Mouse (Mus musculus): ENCODE data around the gene Sgsm1. TPM values are rescaled to one million over a fixed set of nuclear protein-coding genes. Genes with fewer than 3 reads are reported as not detected.
"Not testable (repeated sequence)": the region's sequence is repeated elsewhere in the genome, so short reads cannot be mapped to it uniquely, and the experiment has no call there.

Sgsm1 gene
- under 1 TPM; 0.23 to 0.47 TPM for total RNA-seq (2021)
- long read RNA-seq, experiment 1, result 0 reads
- long read RNA-seq, experiment 2, result 0 reads

DNA sequence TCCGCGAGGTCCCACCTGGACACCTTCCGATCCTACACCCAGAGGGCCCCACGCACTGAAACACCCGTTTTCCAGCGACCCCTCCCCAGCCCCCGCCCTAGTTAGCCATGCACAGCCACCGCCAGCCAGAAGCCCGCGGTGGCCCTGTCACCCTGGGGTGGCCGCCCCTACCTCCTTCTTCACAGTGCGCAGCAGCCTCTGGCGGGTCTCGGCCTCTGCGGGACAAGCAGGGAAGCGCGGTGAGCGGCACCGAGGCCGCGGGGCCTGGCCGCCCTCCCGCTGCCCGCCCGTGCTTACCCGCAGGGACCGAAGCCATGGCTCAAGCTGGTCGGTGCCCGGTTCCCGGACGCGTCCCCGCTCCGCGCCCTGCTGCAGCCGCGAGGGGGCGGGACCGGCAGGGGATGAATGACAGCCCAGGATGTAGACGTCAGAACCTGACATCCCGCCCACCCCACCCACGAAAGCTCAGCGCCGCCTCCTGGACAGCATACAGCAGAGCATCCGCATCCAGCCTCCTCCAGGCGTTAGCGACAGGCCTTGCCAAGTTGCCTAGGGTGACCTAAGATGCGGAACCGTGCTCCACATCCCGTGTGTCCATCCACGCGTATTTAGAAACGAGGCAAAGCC is at the start of gene Sgsm1:
Sgsm1 (minus strand) TSS at position 410 of the 627 bp plus-strand sequence.
- intact Hi-C loops (cut with DNase I), result no loop called here
- Histone ChIP-seq H3K27ac (no peak within 1 kb of the TSS), H3K4me3 (peak within 1 kb of the TSS; percentile 73)
- peak; percentile 57 for TF ChIP-seq CTCF (IDR thresholded peaks at IDR 0.05)
- DNase-seq, result peak; percentile 80

DNA sequence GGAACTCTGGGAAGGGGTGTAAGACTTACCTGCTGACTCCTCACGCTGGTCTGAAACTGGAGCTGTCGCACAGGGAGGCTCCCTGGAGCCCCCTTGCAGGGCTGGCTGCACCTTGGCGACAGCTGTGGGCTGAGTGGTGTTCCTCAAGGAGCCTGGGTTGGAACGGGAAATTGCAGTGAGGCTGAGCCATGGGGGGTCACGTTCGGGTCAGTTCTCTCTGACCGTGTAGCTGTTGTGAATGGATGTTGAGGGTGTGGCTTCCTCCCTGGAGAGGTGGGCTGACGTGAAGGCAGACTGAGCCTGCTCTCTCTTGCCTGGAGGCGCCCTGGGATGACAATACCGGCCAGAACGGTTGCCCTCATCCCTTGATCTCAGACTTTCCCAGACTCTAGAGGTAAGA is 48.2 kb upstream of the Sgsm1 start:
- Histone ChIP-seq H3K27ac (peak overlapping the region; percentile 28; the same call in 1 of the 2 replicates), H3K4me3 (0 out of 2 replicates have a peak overlapping the region, but pooled peaks have one; percentile 15)
- no peak for TF ChIP-seq CTCF (IDR thresholded peaks at IDR 0.05)
- DNase-seq, result peak; percentile 36
- intact Hi-C loops (cut with DNase I), result no loop called here

DNA sequence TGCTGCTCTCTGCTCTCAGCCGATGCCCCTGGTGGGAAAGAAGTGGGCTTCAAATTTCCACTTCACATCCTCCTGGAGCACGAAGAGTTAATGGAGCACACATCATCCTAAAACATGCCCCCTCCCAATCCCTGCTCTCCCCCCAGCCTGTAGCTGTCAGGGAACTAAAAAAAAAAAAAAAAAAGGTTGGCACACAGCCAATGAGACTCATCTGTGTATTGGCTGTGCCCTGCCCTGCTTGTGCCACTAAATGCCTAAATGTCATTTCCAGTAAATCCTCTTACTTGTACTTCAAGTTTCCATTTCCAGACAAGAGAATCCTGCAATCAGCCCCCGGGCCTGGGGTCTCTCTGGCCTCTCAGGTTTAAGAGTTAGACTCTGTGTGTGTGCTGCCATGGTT is 47.1 kb upstream of the Sgsm1 start:
- intact Hi-C loops (cut with DNase I), result no loop called here
- Histone ChIP-seq H3K27ac (no peak overlapping the region), H3K4me3 (no peak overlapping the region)
- no peak for DNase-seq
- no peak for TF ChIP-seq CTCF (IDR thresholded peaks at IDR 0.05)

DNA sequence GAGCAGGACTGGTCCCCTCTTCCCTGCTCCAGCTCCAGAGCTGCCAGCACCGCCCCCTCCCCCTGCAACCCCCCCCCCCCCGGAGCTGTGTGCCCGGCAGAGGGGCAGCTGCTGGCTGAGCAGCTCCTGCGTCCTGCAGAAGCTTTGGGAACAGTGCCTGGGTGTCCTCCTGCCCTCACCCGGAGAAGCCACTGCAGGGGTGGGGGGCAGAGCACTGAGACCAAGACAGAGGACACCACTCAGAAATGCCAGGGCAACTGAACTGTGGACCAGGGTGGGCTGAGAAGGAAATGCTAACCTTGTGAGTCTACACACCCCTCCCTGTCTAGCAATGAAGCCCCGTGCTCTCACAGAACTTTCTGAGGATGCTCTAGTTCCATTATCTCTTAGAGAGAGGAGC is 46.6 kb upstream of the Sgsm1 start, which contains the start of gene Aym1:
Aym1 (plus strand) TSS at position 109 of the 400 bp plus-strand sequence.
- no peak for TF ChIP-seq CTCF (IDR thresholded peaks at IDR 0.05)

DNA sequence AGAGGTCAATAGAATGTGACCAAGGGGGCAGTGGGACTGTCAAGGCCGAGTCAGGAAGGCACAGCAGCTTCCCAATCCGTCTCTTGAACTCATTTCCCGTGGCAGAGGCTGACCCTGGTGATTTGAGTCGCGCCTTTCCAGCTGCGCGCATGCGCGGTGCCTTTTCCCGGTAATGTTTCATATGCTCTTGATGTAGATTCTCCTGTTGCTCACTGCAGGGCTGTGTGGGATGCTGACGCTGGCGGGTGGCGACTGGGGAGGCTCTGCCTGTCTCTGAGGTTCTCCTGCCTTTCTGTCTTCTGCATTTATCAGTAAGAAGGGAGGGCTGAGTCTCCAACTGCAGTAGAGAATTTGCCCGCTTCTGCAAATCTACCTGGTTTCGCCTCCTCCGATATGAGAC is 43.7 kb upstream of the Sgsm1 start:
- intact Hi-C loops (cut with DNase I), result no loop called here
- no peak for TF ChIP-seq CTCF (IDR thresholded peaks at IDR 0.05)
- Histone ChIP-seq H3K27ac (no peak overlapping the region), H3K4me3 (no peak overlapping the region)
- no peak for DNase-seq

More for the DNA sequence above, 46.6 kb upstream of the Sgsm1 start, which contains the start of gene Aym1:
- intact Hi-C loops (cut with DNase I), result no loop called here
- Histone ChIP-seq H3K27ac (no peak within 1 kb of the TSS), H3K4me3 (no peak within 1 kb of the TSS)
- DNase-seq, result no peak

DNA sequence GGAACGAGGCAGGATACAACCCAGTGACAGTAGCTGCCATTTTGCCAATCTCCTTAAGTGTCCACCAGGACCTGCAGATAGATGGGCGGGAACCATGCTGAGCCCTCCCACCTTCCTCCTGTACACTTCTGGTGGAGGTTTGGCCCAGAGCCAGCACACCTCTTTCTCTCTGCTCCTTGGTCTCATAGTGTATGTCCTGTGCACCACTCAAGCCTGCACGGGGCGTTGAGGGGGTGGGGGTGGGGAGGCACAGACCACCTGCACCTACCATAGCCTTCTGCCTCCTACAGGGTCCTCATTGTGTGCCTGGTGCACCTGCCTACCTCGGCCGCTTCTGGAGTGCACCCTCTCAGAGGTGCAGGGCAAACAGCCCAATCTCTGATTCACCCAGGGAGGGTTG is 42.0 kb upstream of the Sgsm1 start:
- DNase-seq, result no peak
- Histone ChIP-seq H3K27ac (no peak overlapping the region), H3K4me3 (no peak overlapping the region)
- no peak for TF ChIP-seq CTCF (IDR thresholded peaks at IDR 0.05)
- intact Hi-C loops (cut with DNase I), result no loop called here

DNA sequence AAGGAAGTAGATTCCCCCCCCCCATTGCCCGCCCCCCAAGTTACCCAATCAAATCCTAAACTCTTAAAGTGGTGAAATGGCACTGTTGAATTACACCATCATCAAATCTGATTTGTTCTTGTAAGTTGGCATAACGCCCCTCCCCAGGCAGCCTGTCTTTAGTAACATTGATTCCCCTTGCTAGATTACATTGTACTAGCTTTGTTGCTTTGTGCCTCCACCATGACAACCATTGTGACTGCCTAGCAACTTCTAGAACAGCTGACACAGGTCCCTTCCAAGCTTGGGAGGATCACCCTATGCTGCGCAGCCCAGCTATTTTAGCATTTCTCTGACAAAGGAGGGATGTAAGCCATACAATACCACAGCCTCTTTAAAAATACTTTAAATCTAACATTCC is 41.2 kb upstream of the Sgsm1 start:
- intact Hi-C loops (cut with DNase I), result no loop called here
- Histone ChIP-seq H3K27ac (no peak overlapping the region), H3K4me3 (no peak overlapping the region)
- no peak for TF ChIP-seq CTCF (IDR thresholded peaks at IDR 0.05)
- no peak for DNase-seq

DNA sequence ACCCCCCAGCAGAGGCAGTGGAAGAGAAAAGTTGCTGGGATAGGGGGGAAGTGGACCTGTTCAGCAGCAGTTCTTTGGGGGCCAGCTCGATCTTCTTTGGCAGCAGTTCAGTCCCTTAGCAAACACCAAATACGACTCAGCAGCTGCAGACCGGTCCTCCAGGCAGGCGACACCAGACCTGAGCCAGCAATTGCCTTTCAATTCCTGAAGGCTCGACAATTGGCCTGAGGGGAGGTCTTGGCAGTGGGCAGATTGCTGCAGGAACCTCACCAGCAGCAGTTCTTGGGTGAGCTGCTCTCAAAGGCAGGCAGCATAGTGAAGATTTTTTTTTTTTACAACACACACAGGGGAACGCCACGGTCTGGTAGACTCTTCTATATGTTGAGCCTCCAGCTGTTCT is 39.2 kb upstream of the Sgsm1 start:
- TF ChIP-seq CTCF (IDR thresholded peaks at IDR 0.05), result no peak
- H3K27ac ChIP-seq, result no peak overlapping the region
- no peak for DNase-seq
- intact Hi-C loops (cut with DNase I), result no loop called here
- no peak overlapping the region for H3K4me3 ChIP-seq

DNA sequence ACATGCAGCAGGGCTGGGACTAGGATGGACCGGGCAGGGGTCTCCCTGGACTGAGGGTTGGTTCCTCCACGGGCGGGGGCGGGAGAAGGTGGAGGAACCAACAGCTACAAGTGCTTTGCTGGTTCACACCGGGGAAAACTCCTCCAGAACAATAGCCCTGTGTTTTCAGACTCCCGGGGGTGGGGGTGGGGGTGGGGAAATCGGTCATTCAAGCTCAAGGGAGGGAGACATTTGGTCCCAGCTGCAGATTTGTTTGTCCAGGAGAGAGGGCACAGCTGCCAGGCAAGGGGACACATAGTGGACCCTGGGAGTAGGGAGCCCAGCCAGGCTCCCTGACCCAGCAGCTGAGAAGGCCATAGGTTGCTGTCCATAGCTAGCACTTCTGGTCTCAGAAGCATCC is 38.6 kb upstream of the Sgsm1 start:
- no peak overlapping the region for H3K27ac ChIP-seq
- no peak for TF ChIP-seq CTCF (IDR thresholded peaks at IDR 0.05)
- DNase-seq, result no peak
- intact Hi-C loops (cut with DNase I), result no loop called here
- H3K4me3 ChIP-seq, result no peak overlapping the region

DNA sequence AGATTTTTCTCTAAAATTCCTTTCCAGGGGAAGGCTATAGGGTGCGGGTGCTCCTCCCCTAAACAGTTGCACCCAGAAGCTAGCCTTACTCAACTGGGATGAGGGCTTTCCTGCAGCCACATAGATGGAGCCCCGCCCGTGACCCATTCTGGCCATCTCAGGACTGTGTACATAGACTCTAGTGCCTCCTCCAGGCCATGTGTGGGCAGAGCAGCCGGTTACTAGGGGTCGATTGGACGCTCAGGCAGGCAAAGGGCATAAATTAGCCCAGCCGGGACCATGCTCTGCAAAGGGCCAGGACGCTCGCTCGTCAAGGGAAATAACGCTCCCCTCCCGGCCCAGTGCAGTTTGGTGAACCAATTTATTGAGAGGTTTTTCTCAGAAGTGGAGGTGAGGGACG is 38.0 kb upstream of the Sgsm1 start:
- intact Hi-C loops (cut with DNase I), result no loop called here
- TF ChIP-seq CTCF (IDR thresholded peaks at IDR 0.05), result peak; percentile 9; the same call in 1 of the 2 replicates
- no peak for DNase-seq
- H3K27ac ChIP-seq, result no peak overlapping the region
- H3K4me3 ChIP-seq, result no peak overlapping the region

DNA sequence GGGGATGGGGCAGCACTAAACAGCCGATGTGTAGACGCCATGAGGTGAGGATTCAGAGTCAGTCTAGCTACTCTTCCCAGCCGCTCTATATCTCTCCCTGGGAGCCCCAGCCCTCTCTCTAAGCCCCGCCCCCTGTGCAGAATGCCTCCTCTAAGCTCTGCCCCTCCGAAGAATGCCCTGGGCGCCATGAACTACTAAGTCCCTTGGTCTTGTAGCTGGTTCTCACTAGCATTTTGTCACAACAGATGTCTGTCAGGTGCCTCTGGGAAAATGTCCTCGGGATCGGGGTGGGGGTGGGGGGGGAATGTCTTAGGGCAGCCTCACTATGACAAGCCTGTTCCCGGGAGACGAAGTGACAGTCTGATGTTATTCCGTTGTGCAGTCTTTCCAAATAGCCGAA is 37.0 kb upstream of the Sgsm1 start:
- Histone ChIP-seq H3K27ac (no peak overlapping the region), H3K4me3 (no peak overlapping the region)
- intact Hi-C loops (cut with DNase I), result no loop called here
- TF ChIP-seq CTCF (IDR thresholded peaks at IDR 0.05), result no peak
- no peak for DNase-seq

DNA sequence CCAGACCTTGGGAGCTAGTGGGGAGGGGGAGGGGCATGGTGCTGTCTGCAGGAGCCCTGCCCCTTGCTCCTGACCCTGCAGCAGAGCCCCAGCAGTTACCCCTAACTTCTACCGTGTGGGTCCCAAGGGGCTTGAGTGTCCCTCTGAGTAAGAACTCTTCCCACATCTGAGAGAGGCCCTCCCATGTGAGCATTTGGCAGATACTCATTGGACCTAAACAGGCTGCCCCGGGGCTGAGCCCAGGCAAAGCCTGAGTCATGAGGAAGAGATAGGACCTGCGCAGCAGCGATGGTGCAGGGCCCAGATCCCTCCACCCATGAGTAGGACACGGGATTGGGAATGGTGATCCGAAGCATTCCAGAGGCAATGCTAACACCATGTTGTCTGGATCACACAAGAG is 36.1 kb upstream of the Sgsm1 start:
- intact Hi-C loops (cut with DNase I); H3K27ac ChIP-seq; DNase-seq; H3K4me3 ChIP-seq: not testable (repeated sequence)

DNA sequence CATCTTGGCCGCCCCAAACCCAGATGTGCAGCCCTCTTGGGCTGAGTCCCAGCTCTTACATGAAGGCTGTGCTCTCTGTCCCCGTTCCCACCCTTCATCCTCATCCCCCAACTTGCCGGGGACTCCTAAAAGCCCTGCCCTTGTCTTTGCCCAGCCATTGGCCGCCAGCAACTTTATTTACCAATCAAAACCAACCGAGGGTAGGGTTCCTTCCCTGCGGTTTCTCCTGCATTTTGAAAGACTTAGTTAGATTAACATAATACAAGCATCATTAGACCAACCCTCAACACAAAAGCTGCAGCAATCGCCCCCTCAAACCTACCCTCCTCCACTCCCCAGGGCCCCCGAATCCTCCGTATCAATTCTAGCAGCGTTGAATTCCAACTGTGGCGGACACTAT is 35.2 kb upstream of the Sgsm1 start:
- Histone ChIP-seq H3K4me3 (no peak overlapping the region), H3K27ac (no peak overlapping the region)
- intact Hi-C loops (cut with DNase I), result no loop called here
- DNase-seq, result no peak
- no peak for TF ChIP-seq CTCF (IDR thresholded peaks at IDR 0.05)

Data from gastrocnemius, adult 2 months (tissue).